8 mouse cellular contexts compared by ENCODE assay signal in the genomic region with DNA sequence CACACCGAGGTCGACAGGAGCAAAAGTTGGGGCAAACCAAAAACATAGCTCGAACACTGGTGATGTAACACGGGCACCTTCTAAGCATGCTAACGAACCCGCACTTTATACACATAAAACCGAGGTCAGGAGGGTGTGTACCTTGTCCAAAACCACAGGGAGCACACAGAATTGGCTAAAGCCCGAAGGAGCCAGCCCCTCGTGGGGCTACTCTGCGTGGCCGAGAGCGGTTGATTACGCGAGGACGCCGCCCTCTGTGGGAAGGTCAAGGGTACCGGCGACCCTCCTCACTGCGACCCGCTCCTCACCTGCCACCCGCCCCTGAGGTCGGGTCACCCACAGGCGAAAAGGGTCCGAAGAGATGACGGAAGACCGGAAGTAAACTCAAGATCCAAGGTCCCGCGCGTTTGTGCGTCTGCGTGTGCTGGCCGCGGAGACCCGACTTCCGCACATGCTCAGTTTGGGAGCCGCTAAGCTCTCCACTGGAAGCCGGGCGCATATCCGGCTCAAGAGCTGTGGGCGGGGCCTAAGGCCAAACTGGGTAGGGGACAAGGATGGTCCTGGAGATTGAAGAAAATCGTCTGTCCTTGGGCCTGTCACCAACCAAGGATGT. TPM values are rescaled to one million over a fixed set of nuclear protein-coding genes. Genes with fewer than 3 reads are reported as not detected.
A peak's percentile ranks its signal among the peaks of the same experiment; 100 is the strongest.
DNase-seq lines count a peak whose midpoint lies in the region; ATAC-seq and TF ChIP-seq lines count a peak whose summit lies in the region.

Trappc12 (minus strand) TSS at position 452 of the 613 bp plus-strand sequence.

- peak within 1 kb of the TSS; percentile 94 for H3K4me2 ChIP-seq in kidney, embryonic 14.5 days (replicated peaks; ENCODE audit: low read depth, low read length)
- H3K4me2 ChIP-seq in limb, embryonic 15.5 days: peak within 1 kb of the TSS; percentile 83

- peak within 1 kb of the TSS; percentile 35 for H3K27ac ChIP-seq in bone marrow macrophage, adult 2 months (ENCODE audit: insufficient read depth, low read depth, low read length)
- H3K27ac ChIP-seq in embryonic fibroblast, embryonic 13.5 days (ENCODE audit: insufficient read depth, low read length): no peak within 1 kb of the TSS
- H3K27ac ChIP-seq in kidney, embryonic 14.5 days (ENCODE audit: low read depth, low read length): 0 out of 2 replicates have a peak within 1 kb of the TSS, but pooled peaks have one; percentile 37
- peak within 1 kb of the TSS; percentile 43; the same call in 1 of the 2 replicates for H3K27ac ChIP-seq in limb, embryonic 15.5 days

- no peaks in the 10 kb centered on the region for H3K27me3 ChIP-seq in kidney, embryonic 14.5 days (ENCODE audit: control insufficient read depth, insufficient read depth, low read length)
- no peaks in the 10 kb centered on the region for H3K27me3 ChIP-seq in limb, embryonic 15.5 days

- no peaks in the 10 kb centered on the region for H3K9me3 ChIP-seq in kidney, embryonic 14.5 days (ENCODE audit: control insufficient read depth, low read length)
- no peaks in the 10 kb centered on the region for H3K9me3 ChIP-seq in limb, embryonic 15.5 days

- peaks cover 13% of the 10 kb centered on the region for H3K4me1 ChIP-seq in bone marrow macrophage, adult 2 months (ENCODE audit: control insufficient read depth, insufficient read depth, low read length)
- no peaks in the 10 kb centered on the region for H3K4me1 ChIP-seq in embryonic fibroblast, embryonic 13.5 days (ENCODE audit: control insufficient read depth, insufficient read depth, low read length)
- H3K4me1 ChIP-seq in kidney, embryonic 14.5 days (ENCODE audit: control insufficient read depth, insufficient read depth, low read length): peaks cover 3% of the 10 kb centered on the region
- H3K4me1 ChIP-seq in limb, embryonic 15.5 days: peaks cover 19% of the 10 kb centered on the region

- H3K9ac ChIP-seq in kidney, embryonic 14.5 days (ENCODE audit: low read depth, low read length): peak within 1 kb of the TSS; percentile 82
- H3K9ac ChIP-seq in limb, embryonic 15.5 days: peak within 1 kb of the TSS; percentile 74

- H3K36me3 ChIP-seq in kidney, embryonic 14.5 days (ENCODE audit: control insufficient read depth, insufficient read depth, low read length): peaks cover 20% of the 10 kb centered on the region
- H3K36me3 ChIP-seq in limb, embryonic 15.5 days: peaks cover 22% of the 10 kb centered on the region

- TF ChIP-seq POLR2A in bone marrow macrophage, adult 2 months (IDR thresholded peaks at IDR 0.05; ENCODE audit: borderline replicate concordance, low read depth, low read length): no peak
- TF ChIP-seq POLR2A in embryonic fibroblast, embryonic 13.5 days (IDR thresholded peaks at IDR 0.05; ENCODE audit: low read depth, low read length): peak; percentile 38

- no peak for TF ChIP-seq CTCF in bone marrow macrophage, adult 2 months (IDR thresholded peaks at IDR 0.05; ENCODE audit: low read depth, low read length)
- no peak for TF ChIP-seq CTCF in embryonic fibroblast, embryonic 13.5 days (IDR thresholded peaks at IDR 0.05; ENCODE audit: borderline replicate concordance, insufficient read depth, low read length)

- peak within 1 kb of the TSS; percentile 79 for H3K4me3 ChIP-seq in bone marrow macrophage, adult 2 months (ENCODE audit: insufficient read depth, low read length)
- peak within 1 kb of the TSS; percentile 75 for H3K4me3 ChIP-seq in embryonic fibroblast, embryonic 13.5 days (ENCODE audit: insufficient read depth, low read length)
- H3K4me3 ChIP-seq in kidney, embryonic 14.5 days (ENCODE audit: low read length): peak within 1 kb of the TSS; percentile 87
- peak within 1 kb of the TSS; percentile 85 for H3K4me3 ChIP-seq in limb, embryonic 15.5 days

- ATAC-seq in kidney, embryonic 14.5 days (ENCODE audit: low FRiP score, low TSS enrichment): peak; percentile 94
- peak; percentile 81 for ATAC-seq in limb, embryonic 15.5 days (ENCODE audit: insufficient number of reproducible peaks, low FRiP score, low TSS enrichment, low read depth)

- WGBS in kidney, embryonic 14.5 days: under 1% methylated on average over 41 of the region's 41 CpGs
- WGBS in limb, embryonic 15.5 days: under 1% methylated on average over 41 of the region's 41 CpGs

- peak; percentile 93 for DNase-seq in A20 (ENCODE audit: low read depth, low spot score)
- DNase-seq in heart, adult 9 months (ENCODE audit: low spot score in 2 of 2): peak; percentile 88 to 89
- DNase-seq in monocyte, adult 2 months (ENCODE audit: low read depth in 1 of 2, low spot score in 2 of 2): peak; percentile 35 to 71
- peak; percentile 86 to 92 for DNase-seq in spleen, postnatal 36 days (ENCODE audit: low spot score in 2 of 2)

RNA-seq across cellular contexts. Expression of gene Trappc12, which starts in this region (rescaled TPM):
- polyA plus RNA-seq in bone marrow macrophage, adult 2 months (2012; ENCODE audit: insufficient read depth, insufficient read length, missing spikeins): 22.5 and 24.1 TPM in 2 replicates
- 19.8 and 20.6 TPM in 2 replicates for polyA plus RNA-seq in embryonic fibroblast, embryonic 13.5 days (2011; ENCODE audit: insufficient read length, low read depth, missing spikeins)
- 27.4 and 43.9 TPM in 2 replicates for polyA plus RNA-seq in kidney, embryonic 14.5 days (2014; fragmentation: Nextera tagmentation; extraction: Ambion mirVana)
- polyA plus RNA-seq in limb, embryonic 15.5 days (2015; fragmentation: Nextera tagmentation; extraction: Ambion mirVana): 37.8 and 38.6 TPM in 2 replicates
